Mouse (Mus musculus) thymus, adult 18-20 months (tissue): Measurements from ENCODE around the gene Tep1.
A peak's percentile ranks its signal among the peaks of the same experiment; 100 is the strongest.

Experiments used
- DNase-seq, 2 experiments: peaks; one replicate each; pipeline ENCODE4 v3.0.0; 2022; ENCODE audit warnings: mixed read lengths in 2 of 2

Gene Tep1

DNA sequence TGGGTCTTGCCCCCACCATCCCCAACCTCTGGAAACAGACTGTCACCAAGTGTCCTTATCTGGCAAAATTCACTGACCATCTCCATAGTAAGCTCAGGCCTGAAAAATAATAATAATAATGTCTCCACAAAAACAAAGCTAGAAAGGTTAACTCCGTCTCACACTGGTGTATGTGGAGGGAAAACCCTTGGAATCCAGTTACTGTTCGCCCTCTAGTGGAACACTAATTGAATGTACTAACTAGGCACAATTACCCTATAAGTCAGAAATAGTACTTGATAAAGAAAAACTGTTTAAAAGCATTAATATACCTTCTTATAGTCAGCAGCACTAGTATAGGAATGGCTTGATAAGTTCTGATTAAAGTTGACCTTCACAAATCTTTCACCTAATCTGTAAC lies 82.2 kb downstream of the Tep1 start:
- DNase-seq: no peak

DNA sequence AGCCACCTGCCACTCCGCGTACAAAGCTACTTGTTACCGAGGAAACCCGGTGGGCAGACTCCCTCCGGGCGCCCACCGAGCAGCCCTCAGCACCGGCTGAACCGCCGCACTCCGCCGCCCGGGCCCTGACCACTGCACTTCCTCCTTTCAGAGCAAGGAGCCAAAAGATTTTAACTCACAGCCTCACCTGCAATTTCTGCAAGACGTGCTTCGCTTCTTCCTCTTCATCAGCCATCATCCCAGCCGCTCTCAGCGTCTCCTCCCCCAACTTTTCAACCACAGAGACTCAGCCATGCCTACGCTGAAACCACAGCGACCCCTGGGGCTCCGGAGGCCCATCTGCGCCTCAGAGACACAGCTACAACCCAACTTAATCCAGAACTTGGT lies 85.1 kb downstream of the Tep1 start, which contains the start of gene Ttc5:
Ttc5 (minus strand) TSS at position 269 of the 387 bp plus-strand sequence.
- peak; percentile 75 to 78 for DNase-seq

DNA sequence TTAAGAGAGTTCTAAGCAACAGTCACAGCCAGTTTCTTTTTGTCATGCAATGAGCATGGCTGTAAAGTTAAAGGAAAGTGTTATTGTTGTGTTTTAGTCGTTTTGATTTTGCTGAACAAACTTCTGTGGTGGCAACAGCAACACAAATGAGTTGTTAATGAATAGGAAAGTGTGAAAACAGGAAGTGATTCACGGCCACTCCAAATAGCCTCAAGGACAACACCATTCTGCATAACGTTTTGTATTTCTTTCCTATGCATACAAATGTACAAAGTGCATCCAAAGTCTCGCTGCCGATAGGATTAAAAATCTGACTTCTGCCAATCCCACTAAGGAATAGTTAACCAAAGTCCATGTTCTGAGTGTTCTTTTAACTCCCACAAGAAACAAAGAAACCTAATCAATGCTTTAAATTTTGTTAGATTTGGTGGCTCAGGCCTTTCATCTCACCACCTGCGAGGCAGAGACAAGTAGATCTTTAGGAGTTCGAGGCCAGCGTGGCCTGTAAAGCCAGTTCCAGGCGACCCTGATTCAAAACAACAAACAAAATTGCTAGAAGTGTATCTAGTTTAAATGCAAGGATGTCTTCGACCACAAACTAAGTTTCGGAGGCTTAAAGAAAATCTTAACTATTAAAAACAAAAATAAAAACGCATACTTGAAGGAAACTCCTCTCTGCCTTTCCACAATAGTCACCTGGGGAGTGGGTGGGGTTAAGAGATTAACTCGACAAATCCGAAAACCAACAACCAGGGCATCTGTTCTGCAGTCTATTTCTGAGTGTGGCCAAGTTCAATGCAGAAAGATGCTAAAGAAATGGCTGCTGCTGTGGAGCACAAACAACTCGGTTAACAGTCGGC lies 85.7 kb downstream of the Tep1 start:
- DNase-seq: no peak

- no peak for DNase-seq
Observed at GRCm38 (mm10) chr14:50782166-50782565, 88.2 kb downstream of the Tep1 start.
